Mouse (Mus musculus) neural tube, embryonic 12.5 days (tissue): ENCODE results near the gene Eef1e1. TPM values are rescaled to one million over a fixed set of nuclear protein-coding genes. Genes with fewer than 3 reads are reported as not detected.

ENCODE experiments used
- ATAC-seq: fragments of 200-750 bp; cut with Nextera tagmentation; 2 replicates; pipeline ENCODE4 v1.8.0; 2017; ENCODE audit warnings: low read depth, mild to moderate bottlenecking, moderate TSS enrichment, moderate library complexity; ENCODE audit not compliant: low FRiP score
- H3K27ac ChIP-seq: fragments of 300-500 bp; sonication (generic); 2 replicates; pipeline ENCODE4 v1.5.1; 2016
- H3K27me3 ChIP-seq: fragments of 300-500 bp; sonication (generic); replicated peaks from 2 replicates; pipeline ENCODE4 v1.6.1; 2016; ENCODE audit warnings: mild to moderate bottlenecking
- H3K36me3 ChIP-seq: fragments of 300-500 bp; sonication (generic); 2 replicates; pipeline ENCODE4 v1.6.1; 2016; ENCODE audit warnings: mild to moderate bottlenecking
- H3K4me1 ChIP-seq: fragments of 300-500 bp; sonication (generic); 2 replicates; pipeline ENCODE4 v1.6.1; 2016
- H3K4me2 ChIP-seq: fragments of 300-500 bp; sonication (generic); replicated peaks from 2 replicates; pipeline ENCODE4 v1.6.1; 2016; ENCODE audit warnings: mild to moderate bottlenecking
- H3K4me3 ChIP-seq: fragments of 300-500 bp; sonication (generic); 2 replicates; pipeline ENCODE4 v1.5.1; 2016
- H3K9ac ChIP-seq: fragments of 300-500 bp; sonication (generic); 2 replicates; pipeline ENCODE4 v1.6.1; 2016; ENCODE audit warnings: mild to moderate bottlenecking
- H3K9me3 ChIP-seq: fragments of 300-500 bp; sonication (generic); 2 replicates; pipeline ENCODE4 v1.6.1; 2016; ENCODE audit warnings: mild to moderate bottlenecking
- WGBS: fragments of 180-500 bp; shearing (Covaris S2); methylation state at CpG from one replicate; pipeline ENCODE4 v1.1.7; 2016; 5-methylcytosine and 5-hydroxymethylcytosine counted together
- polyA plus RNA-seq: library from polyadenylated mRNA; unstranded; fragments of >200 nt; fragmentation: Nextera tagmentation; extraction: Ambion mirVana; gene quantifications from 2 replicates; pipeline ENCODE4 v1.2.1, GENCODE M21; 2016

Eef1e1 gene
- polyA plus RNA-seq, 1 experiment from 2014 or later = 68.9 TPM

- ATAC-seq = no peak
- Histone ChIP-seq H3K4me3 (no peak overlapping the region), H3K4me1 (no peaks in the 10 kb centered on the region), H3K36me3 (no peaks in the 10 kb centered on the region), H3K4me2 (no peak overlapping the region), H3K27me3 (no peaks in the 10 kb centered on the region), H3K9me3 (no peaks in the 10 kb centered on the region), H3K27ac (no peak overlapping the region), H3K9ac (no peak overlapping the region)
- WGBS = 81% methylated on average over 3 of the region's 3 CpGs
Measured at GRCm38 (mm10) chr13:38597076-38597475, 61.8 kb downstream of the Eef1e1 start.

- H3K9me3 ChIP-seq = no peaks in the 10 kb centered on the region
- no peak overlapping the region for H3K4me2 ChIP-seq
- H3K4me1 ChIP-seq = no peaks in the 10 kb centered on the region
- no peak overlapping the region for H3K27ac ChIP-seq
- H3K36me3 ChIP-seq = no peaks in the 10 kb centered on the region
- no peak overlapping the region for H3K9ac ChIP-seq
- ATAC-seq = no peak
- no peak overlapping the region for H3K4me3 ChIP-seq
- H3K27me3 ChIP-seq = no peaks in the 10 kb centered on the region
- WGBS = 87% methylated on average over 4 of the region's 4 CpGs
Measured at GRCm38 (mm10) chr13:38596461-38596860, 62.4 kb downstream of the Eef1e1 start.

Other genes starting within 250 kb of the Eef1e1 start
- 112 and 121 TPM in 2 replicates for gene Txndc5, start 130.2 kb downstream of the Eef1e1 start, polyA plus RNA-seq
- 24.1 and 25.6 TPM in 2 replicates for gene Bloc1s5, start 23.9 kb downstream of the Eef1e1 start, polyA plus RNA-seq